Mouse (Mus musculus) embryonic facial prominence, embryonic 12.5 days (tissue): Measurements from ENCODE around the gene 4930519P11Rik. TPM values are rescaled to one million over a fixed set of nuclear protein-coding genes. Genes with fewer than 3 reads are reported as not detected.
A peak's percentile ranks its signal among the peaks of the same experiment; 100 is the strongest.

Source experiments
- ATAC-seq: fragments of 200-750 bp; cut with Nextera tagmentation; 2 replicates; pipeline ENCODE4 v1.8.0; 2017; ENCODE audit not compliant: insufficient number of reproducible peaks, insufficient read depth, low FRiP score, low TSS enrichment
- H3K27ac ChIP-seq: fragments of 300-500 bp; sonication (generic); 2 replicates; pipeline ENCODE4 v1.5.1; 2016; ENCODE audit warnings: mild to moderate bottlenecking
- H3K27me3 ChIP-seq: fragments of 300-500 bp; sonication (generic); 2 replicates; pipeline ENCODE4 v1.6.1; 2016; ENCODE audit warnings: mild to moderate bottlenecking, moderate library complexity
- H3K36me3 ChIP-seq: fragments of 300-500 bp; sonication (generic); 2 replicates; pipeline ENCODE4 v1.6.1; 2016; ENCODE audit warnings: mild to moderate bottlenecking
- H3K4me1 ChIP-seq: fragments of 300-500 bp; sonication (generic); 2 replicates; pipeline ENCODE4 v1.6.1; 2016
- H3K4me2 ChIP-seq: fragments of 300-500 bp; sonication (generic); replicated peaks from 2 replicates; pipeline ENCODE4 v1.6.1; 2016; ENCODE audit warnings: mild to moderate bottlenecking, moderate library complexity
- H3K4me3 ChIP-seq: fragments of 300-500 bp; sonication (generic); 2 replicates; pipeline ENCODE4 v1.5.1; 2016; ENCODE audit warnings: mild to moderate bottlenecking
- H3K9ac ChIP-seq: fragments of 300-500 bp; sonication (generic); 2 replicates; pipeline ENCODE4 v1.6.1; 2016; ENCODE audit warnings: mild to moderate bottlenecking, moderate library complexity
- H3K9me3 ChIP-seq: fragments of 300-500 bp; sonication (generic); 2 replicates; pipeline ENCODE4 v1.6.1; 2016; ENCODE audit warnings: mild to moderate bottlenecking, moderate library complexity
- WGBS: fragments of 180-500 bp; shearing (Covaris S2); methylation state at CpG from one replicate; pipeline ENCODE4 v1.1.7; 2016; 5-methylcytosine and 5-hydroxymethylcytosine counted together
- polyA plus RNA-seq: library from polyadenylated mRNA; unstranded; fragments of >200 nt; fragmentation: Nextera tagmentation; extraction: Ambion mirVana; gene quantifications from 2 replicates; pipeline ENCODE4 v1.2.1, GENCODE M21; 2016

4930519P11Rik gene
- polyA plus RNA-seq, 1 experiment from 2014 or later = 0.49 TPM

- Histone ChIP-seq H3K27me3 (no peaks in the 10 kb centered on the region), H3K27ac (no peak overlapping the region), H3K4me1 (peaks cover 7% of the 10 kb centered on the region), H3K36me3 (0 out of 2 replicates have a peak, but pooled peaks cover 4% of the 10 kb centered on the region), H3K9ac (no peak overlapping the region), H3K4me3 (no peak overlapping the region), H3K4me2 (no peak overlapping the region), H3K9me3 (no peaks in the 10 kb centered on the region)
- ATAC-seq = no peak
- WGBS = 65% methylated on average over 6 of the region's 6 CpGs
Observed at GRCm38 (mm10) chr2:154600586-154600985, 12.7 kb downstream of the 4930519P11Rik start.

DNA sequence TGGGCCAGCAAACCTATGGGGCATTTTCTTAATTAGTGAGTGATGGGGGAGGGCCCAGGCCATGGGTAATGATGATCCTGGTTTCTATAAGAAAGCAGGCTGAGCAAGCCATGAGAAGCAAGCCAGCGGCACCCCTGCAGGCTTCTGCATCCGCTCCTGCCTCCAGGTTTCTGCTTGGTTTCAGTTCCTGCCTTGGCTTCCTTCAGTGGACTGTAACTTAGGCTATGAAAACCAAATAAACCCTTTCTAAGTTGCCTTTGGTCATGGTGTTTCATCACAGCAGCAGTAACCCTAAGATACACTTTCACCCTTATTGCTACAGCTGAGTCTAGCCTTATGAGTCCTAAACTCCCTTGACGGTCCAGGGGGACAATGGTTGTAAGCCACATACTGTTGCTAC lies 15.8 kb downstream of the 4930519P11Rik start:
- Histone ChIP-seq H3K9me3 (no peaks in the 10 kb centered on the region), H3K4me2 (no peak overlapping the region), H3K4me3 (no peak overlapping the region), H3K4me1 (no peaks in the 10 kb centered on the region), H3K9ac (no peak overlapping the region), H3K27me3 (no peaks in the 10 kb centered on the region), H3K27ac (no peak overlapping the region), H3K36me3 (0 out of 2 replicates have a peak, but pooled peaks cover 5% of the 10 kb centered on the region)
- ATAC-seq = no peak
- 79% methylated on average over 3 of the region's 3 CpGs for WGBS

DNA sequence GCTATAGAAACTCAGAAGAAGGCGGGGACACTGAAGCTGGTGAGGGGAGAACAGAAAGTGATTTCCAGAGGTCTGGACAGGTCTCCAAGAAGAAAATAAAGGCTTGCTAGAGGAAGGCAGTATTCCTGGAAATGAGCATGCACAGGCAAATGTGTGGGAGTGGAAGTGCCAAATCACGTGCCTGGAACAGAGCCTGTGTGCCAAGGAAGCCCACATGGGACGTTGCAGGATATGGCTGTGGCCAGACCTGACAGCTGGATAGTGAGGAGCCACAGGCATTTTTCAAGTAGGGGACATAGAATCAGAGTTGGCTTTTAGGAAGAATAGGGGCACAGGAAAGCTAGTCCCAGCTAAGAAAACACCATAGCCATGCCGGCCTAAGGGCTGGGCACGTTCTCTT lies 17.5 kb downstream of the 4930519P11Rik start:
- ATAC-seq = no peak
- Histone ChIP-seq H3K9ac (no peak overlapping the region), H3K36me3 (0 out of 2 replicates have a peak, but pooled peaks cover 5% of the 10 kb centered on the region), H3K4me1 (no peaks in the 10 kb centered on the region), H3K4me2 (no peak overlapping the region), H3K4me3 (no peak overlapping the region), H3K9me3 (no peaks in the 10 kb centered on the region), H3K27ac (no peak overlapping the region), H3K27me3 (no peaks in the 10 kb centered on the region)
- 79% methylated on average over 5 of the region's 5 CpGs for WGBS

DNA sequence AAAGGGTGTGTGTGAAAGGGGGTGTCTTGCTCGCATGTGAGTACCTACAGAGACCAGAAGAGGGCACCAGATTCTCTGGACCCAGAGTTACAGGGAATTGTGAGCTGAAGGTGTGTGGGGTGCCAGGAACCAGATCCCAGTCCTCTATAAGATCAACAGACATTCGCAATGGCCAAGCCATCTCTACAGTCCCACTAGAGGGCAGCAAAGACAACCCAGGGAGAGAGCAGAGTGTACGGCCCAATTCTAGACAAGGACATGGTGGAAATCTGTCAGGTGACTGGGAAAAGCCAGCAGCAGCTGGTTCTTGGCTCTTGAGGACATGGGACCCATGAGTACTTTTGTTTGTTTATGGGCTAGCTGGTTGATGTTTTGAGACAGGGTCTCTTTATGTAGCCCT lies 20.2 kb downstream of the 4930519P11Rik start:
- Histone ChIP-seq H3K9ac (no peak overlapping the region), H3K4me3 (no peak overlapping the region), H3K27ac (no peak overlapping the region), H3K4me1 (no peaks in the 10 kb centered on the region), H3K9me3 (no peaks in the 10 kb centered on the region), H3K27me3 (no peaks in the 10 kb centered on the region), H3K4me2 (no peak overlapping the region), H3K36me3 (0 out of 2 replicates have a peak, but pooled peaks cover 5% of the 10 kb centered on the region)
- no peak for ATAC-seq
- 75% methylated on average over 3 of the region's 3 CpGs for WGBS

- WGBS = 82% methylated on average over 3 of the region's 3 CpGs
- ATAC-seq = no peak
- H3K27ac ChIP-seq = no peak overlapping the region
Observed at GRCm38 (mm10) chr2:154591239-154591638, 22.0 kb downstream of the 4930519P11Rik start.

GRCm38 (mm10) chr2:154589051-154589450 lies 24.2 kb downstream of the 4930519P11Rik start:
- Histone ChIP-seq H3K9ac (no peak overlapping the region), H3K27me3 (no peaks in the 10 kb centered on the region), H3K4me3 (no peak overlapping the region), H3K4me2 (no peak overlapping the region), H3K27ac (no peak overlapping the region), H3K4me1 (peaks cover 12% of the 10 kb centered on the region; the same call in 1 of the 2 replicates), H3K9me3 (no peaks in the 10 kb centered on the region), H3K36me3 (peaks cover 5% of the 10 kb centered on the region)
- ATAC-seq = no peak
- 84% methylated on average over 4 of the region's 4 CpGs for WGBS

More at GRCm38 (mm10) chr2:154591239-154591638, 22.0 kb downstream of the 4930519P11Rik start:
- Histone ChIP-seq H3K4me3 (no peak overlapping the region), H3K9me3 (no peaks in the 10 kb centered on the region), H3K4me1 (no peaks in the 10 kb centered on the region), H3K4me2 (no peak overlapping the region), H3K36me3 (peaks cover 10% of the 10 kb centered on the region), H3K9ac (no peak overlapping the region; the same call in 1 of the 2 replicates), H3K27me3 (no peaks in the 10 kb centered on the region)

DNA sequence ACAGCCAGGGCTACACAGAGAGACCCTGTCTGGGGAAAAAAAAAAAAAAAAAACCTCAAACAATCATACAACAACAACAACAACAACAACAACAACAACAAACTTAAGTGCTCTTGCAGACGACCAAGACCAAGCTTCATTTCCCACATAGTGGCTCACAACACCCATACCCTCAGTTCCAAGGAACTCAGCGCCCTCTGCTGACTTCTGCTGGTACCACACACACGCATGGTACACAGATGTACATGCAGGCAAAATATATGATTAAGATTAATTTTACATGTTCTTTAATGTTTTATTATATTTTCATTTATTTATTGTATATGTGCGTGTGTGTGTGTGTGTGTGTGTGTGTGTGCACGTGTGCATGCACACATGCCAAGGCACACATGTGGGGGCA lies 26.8 kb downstream of the 4930519P11Rik start:
- H3K27me3 ChIP-seq = no peaks in the 10 kb centered on the region
- peaks cover 5% of the 10 kb centered on the region for H3K36me3 ChIP-seq
- H3K4me2 ChIP-seq = no peak overlapping the region
- no peaks in the 10 kb centered on the region for H3K9me3 ChIP-seq
- H3K9ac ChIP-seq = no peak overlapping the region
- 70% methylated on average over 5 of the region's 5 CpGs for WGBS
- no peak overlapping the region for H3K4me3 ChIP-seq
- H3K4me1 ChIP-seq = peaks cover 15% of the 10 kb centered on the region; the same call in 1 of the 2 replicates
- no peak for ATAC-seq
- H3K27ac ChIP-seq = no peak overlapping the region

GRCm38 (mm10) chr2:154584931-154585601 lies 28.2 kb downstream of the 4930519P11Rik start:
- 72% methylated on average over 17 of the region's 17 CpGs for WGBS
- no peak overlapping the region for H3K27ac ChIP-seq

GRCm38 (mm10) chr2:154583906-154584872 lies 29.0 kb downstream of the 4930519P11Rik start:
- Histone ChIP-seq H3K9me3 (no peaks in the 10 kb centered on the region), H3K4me1 (peaks cover 15% of the 10 kb centered on the region; the same call in 1 of the 2 replicates), H3K9ac (no peak overlapping the region), H3K27me3 (no peaks in the 10 kb centered on the region), H3K4me2 (no peak overlapping the region), H3K27ac (peak overlapping the region; percentile 30; the same call in 1 of the 2 replicates), H3K4me3 (no peak overlapping the region), H3K36me3 (peaks cover 5% of the 10 kb centered on the region)
- ATAC-seq = peak; percentile 42; the same call in 1 of the 2 replicates
- 68% methylated on average over 15 of the region's 15 CpGs for WGBS

More at GRCm38 (mm10) chr2:154584931-154585601, 28.2 kb downstream of the 4930519P11Rik start:
- Histone ChIP-seq H3K27me3 (no peaks in the 10 kb centered on the region), H3K4me3 (no peak overlapping the region), H3K9me3 (no peaks in the 10 kb centered on the region), H3K36me3 (peaks cover 5% of the 10 kb centered on the region), H3K9ac (no peak overlapping the region), H3K4me2 (no peak overlapping the region), H3K4me1 (peaks cover 15% of the 10 kb centered on the region; the same call in 1 of the 2 replicates)
- ATAC-seq = no peak

GRCm38 (mm10) chr2:154581421-154581820 lies 31.8 kb downstream of the 4930519P11Rik start:
- H3K27ac ChIP-seq = no peak overlapping the region
- no peaks in the 10 kb centered on the region for H3K36me3 ChIP-seq
- H3K9ac ChIP-seq = no peak overlapping the region
- H3K4me1 ChIP-seq = peaks cover 23% of the 10 kb centered on the region; the same call in 1 of the 2 replicates
- no peak overlapping the region for H3K4me2 ChIP-seq
- H3K4me3 ChIP-seq = no peak overlapping the region
- H3K9me3 ChIP-seq = no peaks in the 10 kb centered on the region
- H3K27me3 ChIP-seq = no peaks in the 10 kb centered on the region
- WGBS = 90% methylated on average over 1 of the region's 1 CpGs
- no peak for ATAC-seq

DNA sequence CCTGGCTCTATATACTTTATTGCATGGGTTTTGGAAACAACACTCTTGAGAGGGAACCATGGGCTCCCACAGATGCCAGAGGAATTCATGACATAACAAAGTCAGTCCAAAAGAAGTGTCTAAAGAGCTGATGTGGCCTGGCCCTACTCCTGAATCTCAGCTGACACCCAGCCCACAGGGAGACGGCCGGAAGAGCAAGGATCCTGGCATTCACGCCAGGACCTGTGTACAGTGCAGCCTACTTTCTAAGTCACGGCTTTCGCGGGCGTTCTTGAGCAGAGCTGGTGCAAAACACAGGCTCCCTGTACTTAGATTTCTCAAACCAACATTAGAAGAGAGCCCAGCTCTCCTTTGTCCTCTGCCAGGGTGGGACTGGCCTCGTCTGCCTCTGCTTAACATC lies 32.7 kb downstream of the 4930519P11Rik start:
- no peak for ATAC-seq
- Histone ChIP-seq H3K27ac (no peak overlapping the region), H3K9ac (no peak overlapping the region), H3K36me3 (no peaks in the 10 kb centered on the region), H3K4me2 (no peak overlapping the region), H3K4me3 (no peak overlapping the region), H3K27me3 (no peaks in the 10 kb centered on the region), H3K4me1 (peaks cover 20% of the 10 kb centered on the region; the same call in 1 of the 2 replicates), H3K9me3 (no peaks in the 10 kb centered on the region)
- WGBS = 82% methylated on average over 8 of the region's 8 CpGs
